Mouse (Mus musculus): Measurements from ENCODE around the gene Hlcs. TPM values are rescaled to one million over a fixed set of nuclear protein-coding genes. Genes with fewer than 3 reads are reported as not detected.
A peak's percentile ranks its signal among the peaks of the same experiment; 100 is the strongest.

The Hlcs gene
- total and polyA plus RNA-seq, 3 experiments: 4.4 to 5.5 (median 5.4) TPM

GRCm38 (mm10) chr16:94164978-94165377, 148.4 kb downstream of the Hlcs start:
- H3K4me1 ChIP-seq (ENCODE audit: control insufficient read depth, insufficient read depth, low read length): peaks cover 1% of the 10 kb centered on the region; the same call in 1 of the 2 replicates
- no peak overlapping the region for H3K9ac ChIP-seq (ENCODE audit: low read depth, low read length)
- intact Hi-C loops (cut with DNase I): no loop called here
- no peaks in the 10 kb centered on the region for H3K27me3 ChIP-seq (ENCODE audit: control insufficient read depth, insufficient read depth, low read length)
- WGBS: 20% methylated on average over 5 of the region's 5 CpGs
- H3K4me3 ChIP-seq: no peak overlapping the region
- H3K36me3 ChIP-seq (ENCODE audit: control insufficient read depth, insufficient read depth, low read length): no peaks in the 10 kb centered on the region
- no peak for DNase-seq
- TF ChIP-seq EP300 (IDR thresholded peaks at IDR 0.05; ENCODE audit: insufficient read depth, low read depth, low read length) (no peak), CTCF (IDR thresholded peaks at IDR 0.05) (no peak), POLR2A (IDR thresholded peaks at IDR 0.05; ENCODE audit: insufficient read depth, low read depth, low read length) (no peak)
- no peaks in the 10 kb centered on the region for H3K79me2 ChIP-seq (replicated peaks; ENCODE audit: control insufficient read depth, insufficient read depth, low read length)
- H3K27ac ChIP-seq: no peak overlapping the region

- no peak overlapping the region for H3K27ac ChIP-seq
- H3K4me3 ChIP-seq: no peak overlapping the region
- H3K4me1 ChIP-seq (ENCODE audit: control insufficient read depth, insufficient read depth, low read length): peaks cover 1% of the 10 kb centered on the region; the same call in 1 of the 2 replicates
- no peaks in the 10 kb centered on the region for H3K79me2 ChIP-seq (replicated peaks; ENCODE audit: control insufficient read depth, insufficient read depth, low read length)
- intact Hi-C loops (cut with DNase I): no loop called here
- TF ChIP-seq POLR2A (IDR thresholded peaks at IDR 0.05; ENCODE audit: insufficient read depth, low read depth, low read length): no peak
- TF ChIP-seq EP300 (IDR thresholded peaks at IDR 0.05; ENCODE audit: insufficient read depth, low read depth, low read length): no peak
- TF ChIP-seq CTCF (IDR thresholded peaks at IDR 0.05): no peak
- H3K27me3 ChIP-seq (ENCODE audit: control insufficient read depth, insufficient read depth, low read length): no peaks in the 10 kb centered on the region
- DNase-seq: no peak
- 29% methylated on average over 7 of the region's 7 CpGs for WGBS
- no peak overlapping the region for H3K9ac ChIP-seq (ENCODE audit: low read depth, low read length)
- H3K36me3 ChIP-seq (ENCODE audit: control insufficient read depth, insufficient read depth, low read length): no peaks in the 10 kb centered on the region
These were observed 149.1 kb downstream of the Hlcs start for GRCm38 (mm10) chr16:94164236-94164635.

GRCm38 (mm10) chr16:94163051-94163450, 150.3 kb downstream of the Hlcs start:
- no peak for DNase-seq
- 79% methylated on average over 11 of the region's 11 CpGs for WGBS
- no peak for TF ChIP-seq EP300 (IDR thresholded peaks at IDR 0.05; ENCODE audit: insufficient read depth, low read depth, low read length)
- TF ChIP-seq POLR2A (IDR thresholded peaks at IDR 0.05; ENCODE audit: insufficient read depth, low read depth, low read length): no peak
- no peak for TF ChIP-seq CTCF (IDR thresholded peaks at IDR 0.05)
- no peaks in the 10 kb centered on the region for H3K79me2 ChIP-seq (replicated peaks; ENCODE audit: control insufficient read depth, insufficient read depth, low read length)
- no peak overlapping the region for H3K27ac ChIP-seq
- H3K4me3 ChIP-seq: no peak overlapping the region
- H3K4me1 ChIP-seq (ENCODE audit: control insufficient read depth, insufficient read depth, low read length): peaks cover 1% of the 10 kb centered on the region; the same call in 1 of the 2 replicates
- intact Hi-C loops (cut with DNase I): no loop called here
- no peaks in the 10 kb centered on the region for H3K36me3 ChIP-seq (ENCODE audit: control insufficient read depth, insufficient read depth, low read length)
- H3K27me3 ChIP-seq (ENCODE audit: control insufficient read depth, insufficient read depth, low read length): no peaks in the 10 kb centered on the region
- no peak overlapping the region for H3K9ac ChIP-seq (ENCODE audit: low read depth, low read length)

DNA sequence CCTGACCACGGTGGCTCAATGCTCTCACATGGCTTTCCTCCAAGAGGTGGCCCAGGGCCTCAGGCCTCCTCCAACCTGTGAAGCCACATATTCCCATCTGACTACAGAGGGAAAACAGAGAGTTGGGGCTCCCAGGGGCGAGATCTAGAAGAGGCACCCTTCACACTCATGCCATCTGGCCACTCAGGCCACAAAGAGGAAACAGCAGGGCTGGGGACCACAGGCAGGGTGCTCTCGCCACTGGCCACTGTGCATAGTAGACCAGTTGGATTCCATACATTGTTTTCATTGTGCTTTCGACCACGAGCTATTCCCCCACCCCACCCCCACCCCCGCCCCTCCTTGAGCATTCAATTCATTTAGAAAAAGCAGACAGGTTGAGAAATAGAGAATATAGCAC, 151.4 kb downstream of the Hlcs start:
- H3K36me3 ChIP-seq (ENCODE audit: control insufficient read depth, insufficient read depth, low read length): no peaks in the 10 kb centered on the region
- no peak overlapping the region for H3K9ac ChIP-seq (ENCODE audit: low read depth, low read length)
- no peak overlapping the region for H3K4me3 ChIP-seq
- 62% methylated on average over 6 of the region's 6 CpGs for WGBS
- no peak overlapping the region for H3K27ac ChIP-seq
- no peaks in the 10 kb centered on the region for H3K79me2 ChIP-seq (replicated peaks; ENCODE audit: control insufficient read depth, insufficient read depth, low read length)
- no peaks in the 10 kb centered on the region for H3K27me3 ChIP-seq (ENCODE audit: control insufficient read depth, insufficient read depth, low read length)
- no peak for DNase-seq
- peaks cover 1% of the 10 kb centered on the region; the same call in 1 of the 2 replicates for H3K4me1 ChIP-seq (ENCODE audit: control insufficient read depth, insufficient read depth, low read length)
- intact Hi-C loops (cut with DNase I): no loop called here
- TF ChIP-seq CTCF (IDR thresholded peaks at IDR 0.05): no peak

DNA sequence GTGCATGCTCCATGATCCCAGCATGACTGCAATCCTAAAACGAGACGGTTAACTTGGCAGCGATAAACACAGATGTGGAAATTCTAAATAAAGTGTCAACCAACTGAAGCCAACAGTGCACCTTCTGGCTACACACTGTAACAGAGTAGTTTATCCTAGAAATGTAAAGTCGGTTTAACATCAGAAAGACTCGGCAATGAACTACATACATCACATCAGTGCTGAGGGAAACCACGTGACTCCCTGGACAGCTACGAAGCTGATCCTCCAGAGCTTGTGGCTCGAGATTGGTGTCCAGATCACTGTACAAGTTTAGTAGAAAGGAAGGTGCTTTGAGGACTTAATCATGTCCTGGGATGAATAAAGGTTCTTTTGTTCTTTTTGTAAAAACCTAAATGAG, 155.6 kb downstream of the Hlcs start:
- Histone ChIP-seq H3K79me2 (replicated peaks; ENCODE audit: control insufficient read depth, insufficient read depth, low read length) (no peaks in the 10 kb centered on the region), H3K4me1 (ENCODE audit: control insufficient read depth, insufficient read depth, low read length) (no peaks in the 10 kb centered on the region; the same call in 1 of the 2 replicates), H3K36me3 (ENCODE audit: control insufficient read depth, insufficient read depth, low read length) (no peaks in the 10 kb centered on the region), H3K27ac (no peak overlapping the region), H3K9ac (ENCODE audit: low read depth, low read length) (no peak overlapping the region), H3K4me3 (no peak overlapping the region), H3K27me3 (ENCODE audit: control insufficient read depth, insufficient read depth, low read length) (no peaks in the 10 kb centered on the region)
- intact Hi-C loops (cut with DNase I): no loop called here
- TF ChIP-seq EP300 (IDR thresholded peaks at IDR 0.05; ENCODE audit: insufficient read depth, low read depth, low read length) (no peak), CTCF (IDR thresholded peaks at IDR 0.05) (no peak), POLR2A (IDR thresholded peaks at IDR 0.05; ENCODE audit: insufficient read depth, low read depth, low read length) (no peak)
- no peak for DNase-seq
- 67% methylated on average over 8 of the region's 8 CpGs for WGBS

DNA sequence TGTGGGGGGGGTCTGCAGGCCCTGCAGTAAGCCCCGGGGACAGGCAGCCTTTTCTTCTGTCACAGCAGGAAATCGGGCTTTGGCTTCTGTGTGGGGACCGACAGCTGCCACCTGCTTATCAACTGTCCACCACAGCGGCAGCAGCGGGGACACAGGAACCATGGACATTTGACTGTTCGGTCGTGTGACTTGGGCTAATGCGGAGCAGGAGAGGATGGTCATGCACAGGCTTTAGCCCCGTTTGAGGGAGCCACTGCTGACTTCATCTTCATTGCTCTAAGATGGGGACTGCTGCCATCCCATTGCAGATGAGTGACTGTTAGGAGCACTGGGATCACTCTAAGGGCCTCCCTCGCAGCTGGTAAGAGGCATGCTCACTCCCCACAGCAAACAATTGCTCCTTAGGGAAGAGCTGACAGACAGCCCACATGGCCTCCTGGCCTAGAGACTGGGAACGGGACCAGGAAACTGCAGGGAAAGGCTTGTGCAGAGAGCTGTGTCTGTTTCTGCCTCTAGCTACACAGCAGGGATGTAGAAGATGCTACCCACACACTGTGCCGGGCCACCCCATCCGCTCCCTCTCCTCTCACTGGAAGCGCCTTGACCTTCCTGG, 158.2 kb downstream of the Hlcs start:
- DNase-seq: peak; percentile 14 to 25
- Histone ChIP-seq H3K9ac (ENCODE audit: low read depth, low read length) (no peak overlapping the region), H3K27ac (no peak overlapping the region), H3K4me1 (ENCODE audit: control insufficient read depth, insufficient read depth, low read length) (no peaks in the 10 kb centered on the region), H3K27me3 (ENCODE audit: control insufficient read depth, insufficient read depth, low read length) (no peaks in the 10 kb centered on the region), H3K4me3 (no peak overlapping the region), H3K36me3 (ENCODE audit: control insufficient read depth, insufficient read depth, low read length) (no peaks in the 10 kb centered on the region), H3K79me2 (replicated peaks; ENCODE audit: control insufficient read depth, insufficient read depth, low read length) (no peaks in the 10 kb centered on the region)
- 46% methylated on average over 14 of the region's 14 CpGs for WGBS
- TF ChIP-seq POLR2A (IDR thresholded peaks at IDR 0.05; ENCODE audit: insufficient read depth, low read depth, low read length): no peak
- no peak for TF ChIP-seq EP300 (IDR thresholded peaks at IDR 0.05; ENCODE audit: insufficient read depth, low read depth, low read length)
- TF ChIP-seq CTCF (IDR thresholded peaks at IDR 0.05): no peak
- intact Hi-C loops (cut with DNase I): no loop called here

Data from heart, adult 2 months (tissue).